9 mouse cellular contexts compared by ENCODE assay signal in genomic region chr7:97355068-97355841, GRCm38 (mm10). TPM values are rescaled to one million over a fixed set of nuclear protein-coding genes. Genes with fewer than 3 reads are reported as not detected.
A peak's percentile ranks its signal among the peaks of the same experiment; 100 is the strongest.
DNase-seq lines count a peak whose midpoint lies in the region; ATAC-seq lines count a peak whose summit lies in the region.
"Had no signal": no experiment of that assay in that cellular context is flagged by ENCODE, and none has a peak within 500 bp of the region (broad histone marks: within the 10 kb centered on the region; RNA-seq: fewer than 3 reads in every experiment).

No protein-coding gene starts in this region.

- DNase-seq in kidney, adult 9 months, result peak; percentile 29
- no peak for DNase-seq in kidney, adult 11 months
- peak; percentile 28 for DNase-seq in NIH3T3 (ENCODE audit: low read depth)
- peak; percentile 52 to 55 for DNase-seq in heart, postnatal 10 days
- no peak for DNase-seq in left cerebral cortex, postnatal 4 days
- no peak for DNase-seq in layer of hippocampus, postnatal 10 days (ENCODE audit: low spot score in 2 of 2)
- no peak for DNase-seq in adrenal gland, adult 2 months
- DNase-seq: cerebellum, postnatal 25 days had no signal

- ATAC-seq in megakaryocyte progenitor cell, adult 5-6 weeks (replicated peaks; ENCODE audit: poor library complexity), result peak; percentile 71

- intact Hi-C loops in heart, postnatal 10 days (cut with DNase I), result no loop called here
- intact Hi-C loops in left cerebral cortex, postnatal 4 days (cut with DNase I), result no loop called here

RNA-seq across cellular contexts. Expression of gene Alg8, which starts 16.2 kb away (rescaled TPM):
- total RNA-seq in heart, postnatal 10 days (2021), result 1 to 10 TPM; 7.7 to 7.8 TPM
- total RNA-seq in megakaryocyte progenitor cell, adult 5-6 weeks (2015), result 59.2 and 74.4 TPM in 2 replicates
- 35.1 and 40.5 TPM in 2 replicates for total RNA-seq in megakaryocyte progenitor cell, adult 5-6 weeks (2017)
- 10 to 100 TPM in 1 of 2 experiments, 1 to 10 TPM in 1; 9.4 to 12.4 TPM for total RNA-seq in left cerebral cortex, postnatal 4 days (2021)
- 10 to 100 TPM; 10.6 to 11.3 TPM for total RNA-seq in layer of hippocampus, postnatal 10 days (2021)
- 10 to 100 TPM; 15.2 to 16.6 TPM for total RNA-seq in adrenal gland, adult 2 months (2021)
- 6.0 and 7.3 TPM in 2 replicates for polyA plus RNA-seq in adrenal gland, adult 2 months (2012; rRNA removed)

RNA-seq across cellular contexts. Expression of gene Kctd21, which starts 23.1 kb away (rescaled TPM):
- total RNA-seq in heart, postnatal 10 days (2021), result 1 to 10 TPM; 1.4 to 2.7 TPM
- total RNA-seq in megakaryocyte progenitor cell, adult 5-6 weeks (2015), result 1.0 and 1.6 TPM in 2 replicates
- 0.54 and 1.1 TPM in 2 replicates for total RNA-seq in megakaryocyte progenitor cell, adult 5-6 weeks (2017)
- 1 to 10 TPM; 5.0 to 5.8 TPM for total RNA-seq in left cerebral cortex, postnatal 4 days (2021)
- 1 to 10 TPM; 6.9 to 8.9 TPM for total RNA-seq in layer of hippocampus, postnatal 10 days (2021)
- 10 to 100 TPM in 1 of 2 experiments, 1 to 10 TPM in 1; 7.3 to 11.4 TPM for total RNA-seq in adrenal gland, adult 2 months (2021)
- 5.3 and 5.6 TPM in 2 replicates for polyA plus RNA-seq in adrenal gland, adult 2 months (2012; rRNA removed)

RNA-seq across cellular contexts. Expression of gene Usp35, which starts 23.4 kb away (rescaled TPM):
- 1 to 10 TPM; 1.5 to 1.7 TPM for total RNA-seq in heart, postnatal 10 days (2021)
- total RNA-seq in megakaryocyte progenitor cell, adult 5-6 weeks (2015), result 0.05 and 0.10 TPM in 2 replicates
- total RNA-seq in megakaryocyte progenitor cell, adult 5-6 weeks (2017), result 0.20 TPM in 1 of 2 replicates, not detected in the other
- 10 to 100 TPM; 12.9 to 13.8 TPM for total RNA-seq in left cerebral cortex, postnatal 4 days (2021)
- total RNA-seq in layer of hippocampus, postnatal 10 days (2021), result 10 to 100 TPM; 10.8 to 14.0 TPM
- 1 to 10 TPM; 7.0 to 8.5 TPM for total RNA-seq in adrenal gland, adult 2 months (2021)
- 8.4 and 11.1 TPM in 2 replicates for polyA plus RNA-seq in adrenal gland, adult 2 months (2012; rRNA removed)

RNA-seq across cellular contexts. Expression of gene Ndufc2, which starts 44.5 kb away (rescaled TPM):
- 100 to 1,000 TPM; 525 to 575 TPM for total RNA-seq in heart, postnatal 10 days (2021)
- total RNA-seq in megakaryocyte progenitor cell, adult 5-6 weeks (2015), result 173 and 202 TPM in 2 replicates
- 307 and 320 TPM in 2 replicates for total RNA-seq in megakaryocyte progenitor cell, adult 5-6 weeks (2017)
- 100 to 1,000 TPM; 249 to 255 TPM for total RNA-seq in left cerebral cortex, postnatal 4 days (2021)
- total RNA-seq in layer of hippocampus, postnatal 10 days (2021), result 100 to 1,000 TPM; 270 to 275 TPM
- 100 to 1,000 TPM; 263 to 364 TPM for total RNA-seq in adrenal gland, adult 2 months (2021)
- 264 and 287 TPM in 2 replicates for polyA plus RNA-seq in adrenal gland, adult 2 months (2012; rRNA removed)

Comparison
In these comparisons a context has a peak if more than half of its experiments do, and no peak if none do; other contexts are left out.
1. DNase-seq: peak in kidney, adult 9 months (single experiment), NIH3T3 (single experiment) and heart, postnatal 10 days (2 of 2); none in kidney, adult 11 months (single experiment), left cerebral cortex, postnatal 4 days (single experiment), layer of hippocampus, postnatal 10 days (0 of 2) and adrenal gland, adult 2 months (single experiment).